Mouse (Mus musculus): ENCODE data around the gene Zbtb45. TPM values are rescaled to one million over a fixed set of nuclear protein-coding genes. Genes with fewer than 3 reads are reported as not detected.

The Zbtb45 gene
- polyA plus RNA-seq, 1 experiment from 2014 or later, result 17.4 TPM

- no peak for TF ChIP-seq CTCF (IDR thresholded peaks at IDR 0.05; ENCODE audit: low read depth)
- Histone ChIP-seq H3K27ac (peak overlapping the region; percentile 100; the same call in 1 of the 2 replicates), H3K4me1 (replicated peaks; ENCODE audit: insufficient read depth, low read length) (peaks cover 24% of the 10 kb centered on the region), H3K27me3 (ENCODE audit: insufficient read depth, low read length) (no peaks in the 10 kb centered on the region), H3K9me3 (replicated peaks; ENCODE audit: low read length) (no peaks in the 10 kb centered on the region), H3K36me3 (ENCODE audit: insufficient read depth, low read length) (peaks cover 19% of the 10 kb centered on the region; the same call in 1 of the 2 replicates), H3K4me3 (replicated peaks; ENCODE audit: low read depth, low read length) (peak overlapping the region; percentile 81), H3K4me2 (ENCODE audit: low read length) (peak overlapping the region; percentile 80), H3K9ac (ENCODE audit: low read depth, low read length) (peak overlapping the region; percentile 98)
- DNase-seq (ENCODE audit: low spot score), result no peak
- ATAC-seq (replicated peaks; ENCODE audit: low FRiP score, low read depth), result no peak
- 34% methylated on average over 4 of the region's 4 CpGs for WGBS
Observed at GRCm38 (mm10) chr7:13036806-13037205, 27.0 kb upstream of the Zbtb45 start.

GRCm38 (mm10) chr7:13035211-13035855 is 25.5 kb upstream of the Zbtb45 start:
- 81% methylated on average over 17 of the region's 17 CpGs for WGBS
- Histone ChIP-seq H3K9me3 (replicated peaks; ENCODE audit: low read length) (no peaks in the 10 kb centered on the region), H3K4me1 (replicated peaks; ENCODE audit: insufficient read depth, low read length) (peaks cover 24% of the 10 kb centered on the region), H3K9ac (ENCODE audit: low read depth, low read length) (peak overlapping the region; percentile 38; the same call in 1 of the 2 replicates), H3K4me3 (replicated peaks; ENCODE audit: low read depth, low read length) (no peak overlapping the region), H3K27me3 (ENCODE audit: insufficient read depth, low read length) (no peaks in the 10 kb centered on the region), H3K4me2 (ENCODE audit: low read length) (peak overlapping the region; percentile 76; the same call in 1 of the 2 replicates), H3K27ac (peak overlapping the region; percentile 92; the same call in 1 of the 2 replicates), H3K36me3 (ENCODE audit: insufficient read depth, low read length) (peaks cover 33% of the 10 kb centered on the region)
- ATAC-seq (replicated peaks; ENCODE audit: low FRiP score, low read depth) (no peak), DNase-seq (ENCODE audit: low spot score) (no peak)
- no peak for TF ChIP-seq CTCF (IDR thresholded peaks at IDR 0.05; ENCODE audit: low read depth)

- Histone ChIP-seq H3K36me3 (ENCODE audit: insufficient read depth, low read length) (peaks cover 43% of the 10 kb centered on the region), H3K9me3 (replicated peaks; ENCODE audit: low read length) (no peaks in the 10 kb centered on the region), H3K9ac (ENCODE audit: low read depth, low read length) (peak within 1 kb of the TSS; percentile 79), H3K4me2 (ENCODE audit: low read length) (peak within 1 kb of the TSS; percentile 76), H3K27me3 (ENCODE audit: insufficient read depth, low read length) (no peaks in the 10 kb centered on the region), H3K27ac (peak within 1 kb of the TSS; percentile 92), H3K4me3 (replicated peaks; ENCODE audit: low read depth, low read length) (peak within 1 kb of the TSS; percentile 52), H3K4me1 (replicated peaks; ENCODE audit: insufficient read depth, low read length) (peaks cover 24% of the 10 kb centered on the region)
- ATAC-seq (replicated peaks; ENCODE audit: low FRiP score, low read depth) (peak; percentile 81), DNase-seq (ENCODE audit: low spot score) (peak; percentile 99)
- WGBS, result under 1% methylated on average over 45 of the region's 45 CpGs
- no peak for TF ChIP-seq CTCF (IDR thresholded peaks at IDR 0.05; ENCODE audit: low read depth)
Observed at GRCm38 (mm10) chr7:13034148-13034977, 24.5 kb upstream of the Zbtb45 start, which contains the start of gene Chmp2a. Chmp2a (minus strand) TSS chr7:13034807.

GRCm38 (mm10) chr7:13033451-13034147 is 23.8 kb upstream of the Zbtb45 start:
- DNase-seq (ENCODE audit: low spot score) (no peak), ATAC-seq (replicated peaks; ENCODE audit: low FRiP score, low read depth) (no peak)

GRCm38 (mm10) chr7:13032541-13032940 is 22.7 kb upstream of the Zbtb45 start:
- Histone ChIP-seq H3K4me1 (replicated peaks; ENCODE audit: insufficient read depth, low read length) (peaks cover 15% of the 10 kb centered on the region), H3K4me3 (replicated peaks; ENCODE audit: low read depth, low read length) (no peak overlapping the region), H3K27ac (no peak overlapping the region), H3K9me3 (replicated peaks; ENCODE audit: low read length) (no peaks in the 10 kb centered on the region), H3K36me3 (ENCODE audit: insufficient read depth, low read length) (peaks cover 61% of the 10 kb centered on the region), H3K27me3 (ENCODE audit: insufficient read depth, low read length) (no peaks in the 10 kb centered on the region), H3K4me2 (ENCODE audit: low read length) (no peak overlapping the region), H3K9ac (ENCODE audit: low read depth, low read length) (no peak overlapping the region)
- DNase-seq (ENCODE audit: low spot score), result no peak
- no peak for ATAC-seq (replicated peaks; ENCODE audit: low FRiP score, low read depth)
- no peak for TF ChIP-seq CTCF (IDR thresholded peaks at IDR 0.05; ENCODE audit: low read depth)
- WGBS, result 85% methylated on average over 7 of the region's 7 CpGs

More at GRCm38 (mm10) chr7:13033451-13034147, 23.8 kb upstream of the Zbtb45 start:
- Histone ChIP-seq H3K4me3 (replicated peaks; ENCODE audit: low read depth, low read length) (peak overlapping the region; percentile 52), H3K27me3 (ENCODE audit: insufficient read depth, low read length) (no peaks in the 10 kb centered on the region), H3K4me1 (replicated peaks; ENCODE audit: insufficient read depth, low read length) (peaks cover 16% of the 10 kb centered on the region), H3K36me3 (ENCODE audit: insufficient read depth, low read length) (peaks cover 51% of the 10 kb centered on the region), H3K9me3 (replicated peaks; ENCODE audit: low read length) (no peaks in the 10 kb centered on the region), H3K27ac (peak overlapping the region; percentile 92), H3K9ac (ENCODE audit: low read depth, low read length) (peak overlapping the region; percentile 79), H3K4me2 (ENCODE audit: low read length) (peak overlapping the region; percentile 76)
- no peak for TF ChIP-seq CTCF (IDR thresholded peaks at IDR 0.05; ENCODE audit: low read depth)
- 32% methylated on average over 13 of the region's 13 CpGs for WGBS

- DNase-seq (ENCODE audit: low spot score), result no peak
Observed at GRCm38 (mm10) chr7:13031983-13032382, 22.1 kb upstream of the Zbtb45 start.

More at GRCm38 (mm10) chr7:13031983-13032382, 22.1 kb upstream of the Zbtb45 start:
- Histone ChIP-seq H3K36me3 (ENCODE audit: insufficient read depth, low read length) (peaks cover 67% of the 10 kb centered on the region), H3K9ac (ENCODE audit: low read depth, low read length) (no peak overlapping the region), H3K27ac (no peak overlapping the region), H3K4me2 (ENCODE audit: low read length) (no peak overlapping the region), H3K9me3 (replicated peaks; ENCODE audit: low read length) (no peaks in the 10 kb centered on the region), H3K4me3 (replicated peaks; ENCODE audit: low read depth, low read length) (no peak overlapping the region), H3K4me1 (replicated peaks; ENCODE audit: insufficient read depth, low read length) (peaks cover 15% of the 10 kb centered on the region), H3K27me3 (ENCODE audit: insufficient read depth, low read length) (no peaks in the 10 kb centered on the region)
- no peak for ATAC-seq (replicated peaks; ENCODE audit: low FRiP score, low read depth)
- 81% methylated on average over 2 of the region's 2 CpGs for WGBS
- TF ChIP-seq CTCF (IDR thresholded peaks at IDR 0.05; ENCODE audit: low read depth), result no peak

Data from kidney, postnatal 0 days (tissue).